Mouse (Mus musculus): Measurements from ENCODE around the gene Atp5g2. TPM values are rescaled to one million over a fixed set of nuclear protein-coding genes. Genes with fewer than 3 reads are reported as not detected.

The Atp5g2 gene
- 376 and 414 TPM in 2 replicates for polyA plus RNA-seq (2012; rRNA removed)

GRCm38 (mm10) chr15:102672215-102673071 is at the start of gene Atp5g2:
Gene Atp5g2, minus strand, starts transcription at chr15:102672352.
- WGBS, result 11% methylated on average over 37 of the region's 37 CpGs
- DNase-seq (ENCODE audit: low read depth, low spot score), result no peak

- WGBS, result 12% methylated on average over 14 of the region's 14 CpGs
- no peak for DNase-seq (ENCODE audit: low read depth, low spot score)
Measured at GRCm38 (mm10) chr15:102721016-102721898, 49.1 kb upstream of the Atp5g2 start.

GRCm38 (mm10) chr15:102716132-102716531 is 44.0 kb upstream of the Atp5g2 start:
- no peak for DNase-seq (ENCODE audit: low read depth, low spot score)
- WGBS, result 68% methylated on average over 12 of the region's 12 CpGs

- DNase-seq (ENCODE audit: low read depth, low spot score), result no peak
- 86% methylated on average over 6 of the region's 6 CpGs for WGBS
Measured at GRCm38 (mm10) chr15:102707736-102708269, 35.7 kb upstream of the Atp5g2 start.

- WGBS, result 75% methylated on average over 7 of the region's 7 CpGs
- no peak for DNase-seq (ENCODE audit: low read depth, low spot score)
Measured at GRCm38 (mm10) chr15:102705923-102706503, 33.9 kb upstream of the Atp5g2 start.

- WGBS, result 48% methylated on average over 9 of the region's 9 CpGs
- no peak for DNase-seq (ENCODE audit: low read depth, low spot score)
Measured at GRCm38 (mm10) chr15:102705226-102705894, 33.2 kb upstream of the Atp5g2 start.

GRCm38 (mm10) chr15:102704806-102705205 is 32.7 kb upstream of the Atp5g2 start:
- no peak for DNase-seq (ENCODE audit: low read depth, low spot score)
- WGBS, result 70% methylated on average over 5 of the region's 5 CpGs

- DNase-seq (ENCODE audit: low read depth, low spot score), result no peak
- 32% methylated on average over 3 of the region's 3 CpGs for WGBS
Measured at GRCm38 (mm10) chr15:102702972-102703371, 30.8 kb upstream of the Atp5g2 start.

GRCm38 (mm10) chr15:102698193-102698592 is 26.0 kb upstream of the Atp5g2 start:
- DNase-seq (ENCODE audit: low read depth, low spot score), result no peak

GRCm38 (mm10) chr15:102696899-102697298 is 24.7 kb upstream of the Atp5g2 start:
- 44% methylated on average over 3 of the region's 3 CpGs for WGBS

More at GRCm38 (mm10) chr15:102698193-102698592, 26.0 kb upstream of the Atp5g2 start:
- 2% methylated on average over 11 of the region's 11 CpGs for WGBS

GRCm38 (mm10) chr15:102693600-102693999 is 21.4 kb upstream of the Atp5g2 start:
- no peak for DNase-seq (ENCODE audit: low read depth, low spot score)
- WGBS, result 2% methylated on average over 11 of the region's 11 CpGs

More at GRCm38 (mm10) chr15:102696899-102697298, 24.7 kb upstream of the Atp5g2 start:
- no peak for DNase-seq (ENCODE audit: low read depth, low spot score)

GRCm38 (mm10) chr15:102692991-102693411 is 20.8 kb upstream of the Atp5g2 start:
- WGBS, result 2% methylated on average over 32 of the region's 32 CpGs
- no peak for DNase-seq (ENCODE audit: low read depth, low spot score)

GRCm38 (mm10) chr15:102692321-102692804 is 20.2 kb upstream of the Atp5g2 start:
- WGBS, result 8% methylated on average over 26 of the region's 26 CpGs
- DNase-seq (ENCODE audit: low read depth, low spot score), result no peak

- no peak for DNase-seq (ENCODE audit: low read depth, low spot score)
- 41% methylated on average over 4 of the region's 4 CpGs for WGBS
Measured at GRCm38 (mm10) chr15:102685791-102686190, 13.6 kb upstream of the Atp5g2 start.

- DNase-seq (ENCODE audit: low read depth, low spot score), result no peak
- WGBS, result 18% methylated on average over 1 of the region's 1 CpGs
Measured at GRCm38 (mm10) chr15:102683670-102684069, 11.5 kb upstream of the Atp5g2 start.

- DNase-seq (ENCODE audit: low read depth, low spot score), result no peak
- WGBS, result 96% methylated on average over 2 of the region's 2 CpGs
Measured at GRCm38 (mm10) chr15:102676345-102676744, 4.2 kb upstream of the Atp5g2 start.

- no peak for DNase-seq (ENCODE audit: low read depth, low spot score)
- WGBS, result 25% methylated on average over 10 of the region's 10 CpGs
Measured at GRCm38 (mm10) chr15:102673548-102673947, 1.4 kb upstream of the Atp5g2 start.

GRCm38 (mm10) chr15:102671721-102672214 is 384 bp downstream of the Atp5g2 start:
- WGBS, result 2% methylated on average over 34 of the region's 34 CpGs
- DNase-seq (ENCODE audit: low read depth, low spot score), result no peak
